Mouse (Mus musculus) bone marrow, adult 2 months (tissue): ENCODE results near the gene Aes.

Source experiments
- CTCF ChIP-seq: fragments of 200-500 bp; IDR thresholded peaks from 2 replicates; pipeline ENCODE4 v1.5.1; 2011; ENCODE audit warnings: low read length, control low read depth; ENCODE audit not compliant: control insufficient read depth, insufficient read depth
- POLR2A ChIP-seq: fragments of 200-500 bp; IDR thresholded peaks from 2 replicates; pipeline ENCODE4 v1.6.1; 2011; ENCODE audit warnings: low read depth, mild to moderate bottlenecking, control low read depth, low read length, borderline replicate concordance; ENCODE audit not compliant: control insufficient read depth

DNA sequence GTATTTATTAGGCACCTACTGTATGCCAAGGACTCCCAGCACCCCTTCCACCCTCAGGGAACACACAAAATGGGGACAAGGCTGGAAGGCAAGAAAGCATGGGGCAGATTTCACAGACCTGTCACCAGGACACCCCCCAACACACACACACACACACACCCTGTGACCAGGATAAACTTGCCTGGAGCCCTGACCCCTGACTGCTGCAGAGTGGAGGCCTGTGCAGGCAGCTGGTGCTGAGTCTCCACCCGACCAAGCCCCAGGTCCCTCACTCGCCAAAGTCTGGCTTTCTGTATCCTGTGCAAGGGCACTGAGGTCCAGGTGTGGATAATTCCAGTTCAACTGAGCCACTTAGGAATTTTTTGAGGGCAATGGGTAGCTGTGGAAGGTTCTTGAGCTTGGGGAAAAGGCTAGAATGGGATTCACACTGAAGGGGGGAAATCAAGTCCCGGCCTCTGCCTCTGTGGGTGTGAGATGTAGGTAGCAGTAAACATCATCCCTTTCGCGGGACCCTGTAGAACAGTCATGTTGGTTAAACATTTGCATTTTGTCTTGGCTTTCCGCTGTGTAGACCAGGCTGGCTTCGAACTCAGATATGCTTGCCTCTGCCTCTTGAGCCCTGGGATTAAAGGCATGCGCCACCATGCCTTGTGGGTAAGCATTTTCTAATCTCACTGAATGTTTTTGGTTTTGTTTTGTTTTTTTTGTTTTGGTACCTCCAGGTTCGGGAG is 10.4 kb downstream of the Aes start:
- TF ChIP-seq POLR2A: no peak
- TF ChIP-seq CTCF: no peak
